Mouse (Mus musculus): ENCODE results near the gene Ahcyl2. TPM values are rescaled to one million over a fixed set of nuclear protein-coding genes. Genes with fewer than 3 reads are reported as not detected.

Gene Ahcyl2
- total and polyA plus RNA-seq, 3 experiments = 50.0 to 204 (median 184) TPM

DNA sequence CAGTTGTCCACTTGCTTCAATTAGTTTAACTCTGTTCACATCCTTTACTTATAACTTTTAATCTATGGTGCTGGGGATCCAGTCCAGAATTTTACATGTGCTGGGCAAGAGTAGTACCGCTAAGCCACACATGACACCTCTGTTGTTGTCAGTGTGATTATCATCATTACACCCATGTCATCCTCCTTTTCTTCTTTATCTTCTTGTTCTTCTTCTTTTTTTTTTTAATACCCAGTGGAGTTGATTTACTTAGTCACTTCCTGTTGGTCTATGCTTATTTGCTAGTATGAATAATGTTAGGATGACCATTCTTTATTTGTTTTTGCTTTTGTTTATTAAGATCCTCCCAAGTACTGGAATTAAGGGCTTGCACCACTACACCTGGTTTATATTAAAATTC lies 133.6 kb downstream of the Ahcyl2 start:
- in situ Hi-C loops (cut with MboI; ENCODE audit: low pct_ligation_motif_present, low pct_unique_long_range_greater_than_20kb, low sequenced_read_pairs) = no loop called here
- Histone ChIP-seq H3K36me3 (replicated peaks in 1 of 2; ENCODE audit: control insufficient read depth in 1 of 2, insufficient read depth in 1 of 2, low read length in 1 of 2) (peaks cover 39 to 92% of the 10 kb centered on the region in 2 experiments), H3K27ac (ENCODE audit: insufficient read depth, low read depth) (no peak overlapping the region), H3K27me3 (replicated peaks) (no peaks in the 10 kb centered on the region), H3K9ac (ENCODE audit: insufficient read depth, low read depth) (no peak overlapping the region), H3K79me2 (replicated peaks; ENCODE audit: control insufficient read depth, extremely low read depth, insufficient read depth, poor library complexity, severe bottlenecking) (no peaks in the 10 kb centered on the region), H3K4me2 (ENCODE audit: insufficient read depth, low read depth, poor library complexity, severe bottlenecking) (no peak overlapping the region), H3K4me1 (ENCODE audit: control insufficient read depth in 1 of 2, insufficient read depth in 2 of 2) (peaks cover 2 to 19% of the 10 kb centered on the region in 2 experiments; a peak in 2 of 4 replicates), H3K4me3 (replicated peaks in 1 of 3; ENCODE audit: low read depth in 2 of 3, low read length in 2 of 3, poor library complexity in 1 of 3) (no peak overlapping the region), H3K9me3 (replicated peaks; ENCODE audit: low read length) (no peaks in the 10 kb centered on the region)
- no peak for TF ChIP-seq NELFE (IDR thresholded peaks at IDR 0.05; ENCODE audit: low read depth, low read length)
- no peak for TF ChIP-seq TBP (conservative IDR thresholded peaks at IDR 0.05; ENCODE audit: low read depth, low read length)
- TF ChIP-seq RAD21 (IDR thresholded peaks at IDR 0.05; ENCODE audit: low read depth, low read length) = no peak
- TF ChIP-seq GABPA (IDR thresholded peaks at IDR 0.05; ENCODE audit: insufficient replicate concordance, low read depth, low read length) = no peak
- no peak for TF ChIP-seq PAX5 (IDR thresholded peaks at IDR 0.05; ENCODE audit: low read length)
- TF ChIP-seq ZNF384 (IDR thresholded peaks at IDR 0.05; ENCODE audit: low read depth, low read length) = no peak
- TF ChIP-seq HCFC1 (IDR thresholded peaks at IDR 0.05; ENCODE audit: low read depth, low read length) = no peak
- no peak for TF ChIP-seq UBTF (IDR thresholded peaks at IDR 0.05; ENCODE audit: low read depth, low read length)
- dilution Hi-C loops (cut with MboI; ENCODE audit: extremely low pct_ligation_motif_present, extremely low pct_unique_long_range_greater_than_20kb, low sequenced_read_pairs) = no loop called here
- no peak for DNase-seq (ENCODE audit: extremely low read depth)

DNA sequence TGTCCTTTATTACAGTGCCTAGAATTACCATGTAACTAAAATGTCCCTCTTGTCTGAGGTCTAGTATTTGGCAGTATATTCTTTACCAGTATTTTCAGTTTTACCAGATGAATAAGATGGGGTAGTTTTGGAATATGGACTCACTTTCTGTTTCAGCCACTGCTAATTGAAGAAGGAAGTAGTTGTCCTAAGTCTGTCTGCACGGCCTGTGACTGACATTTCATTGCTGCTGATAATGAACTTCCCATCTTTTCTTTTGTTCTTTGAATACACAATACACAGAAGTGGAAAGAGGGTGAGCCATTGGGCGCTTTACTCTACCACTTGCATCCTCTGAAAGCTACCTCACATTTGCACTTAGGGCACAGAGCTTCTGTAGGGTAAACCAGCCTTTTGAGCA lies 134.4 kb downstream of the Ahcyl2 start:
- Histone ChIP-seq H3K36me3 (replicated peaks in 1 of 2; ENCODE audit: control insufficient read depth in 1 of 2, insufficient read depth in 1 of 2, low read length in 1 of 2) (peaks cover 34 to 92% of the 10 kb centered on the region in 2 experiments), H3K27ac (ENCODE audit: insufficient read depth, low read depth) (no peak overlapping the region), H3K4me3 (replicated peaks in 1 of 3; ENCODE audit: low read depth in 2 of 3, low read length in 2 of 3, poor library complexity in 1 of 3) (no peak overlapping the region), H3K9me3 (replicated peaks; ENCODE audit: low read length) (no peaks in the 10 kb centered on the region), H3K79me2 (replicated peaks; ENCODE audit: control insufficient read depth, extremely low read depth, insufficient read depth, poor library complexity, severe bottlenecking) (no peaks in the 10 kb centered on the region), H3K4me2 (ENCODE audit: insufficient read depth, low read depth, poor library complexity, severe bottlenecking) (no peak overlapping the region), H3K9ac (ENCODE audit: insufficient read depth, low read depth) (no peak overlapping the region), H3K4me1 (ENCODE audit: control insufficient read depth in 1 of 2, insufficient read depth in 2 of 2) (peaks cover 2 to 19% of the 10 kb centered on the region in 2 experiments; a peak in 2 of 4 replicates), H3K27me3 (replicated peaks) (no peaks in the 10 kb centered on the region)
- in situ Hi-C loops (cut with MboI; ENCODE audit: low pct_ligation_motif_present, low pct_unique_long_range_greater_than_20kb, low sequenced_read_pairs) = no loop called here
- DNase-seq (ENCODE audit: extremely low read depth) = no peak
- dilution Hi-C loops (cut with MboI; ENCODE audit: extremely low pct_ligation_motif_present, extremely low pct_unique_long_range_greater_than_20kb, low sequenced_read_pairs) = no loop called here
- TF ChIP-seq MYC (IDR thresholded peaks at IDR 0.05; ENCODE audit: low read depth, low read length) (no peak), NELFE (IDR thresholded peaks at IDR 0.05; ENCODE audit: low read depth, low read length) (no peak), SIN3A (IDR thresholded peaks at IDR 0.05; ENCODE audit: low read length) (no peak), USF2 (conservative IDR thresholded peaks at IDR 0.05; ENCODE audit: low read depth, low read length) (no peak), GABPA (IDR thresholded peaks at IDR 0.05; ENCODE audit: insufficient replicate concordance, low read depth, low read length) (no peak), TBP (conservative IDR thresholded peaks at IDR 0.05; ENCODE audit: low read depth, low read length) (no peak), SMC3 (IDR thresholded peaks at IDR 0.05; ENCODE audit: low read depth, low read length) (no peak)

DNA sequence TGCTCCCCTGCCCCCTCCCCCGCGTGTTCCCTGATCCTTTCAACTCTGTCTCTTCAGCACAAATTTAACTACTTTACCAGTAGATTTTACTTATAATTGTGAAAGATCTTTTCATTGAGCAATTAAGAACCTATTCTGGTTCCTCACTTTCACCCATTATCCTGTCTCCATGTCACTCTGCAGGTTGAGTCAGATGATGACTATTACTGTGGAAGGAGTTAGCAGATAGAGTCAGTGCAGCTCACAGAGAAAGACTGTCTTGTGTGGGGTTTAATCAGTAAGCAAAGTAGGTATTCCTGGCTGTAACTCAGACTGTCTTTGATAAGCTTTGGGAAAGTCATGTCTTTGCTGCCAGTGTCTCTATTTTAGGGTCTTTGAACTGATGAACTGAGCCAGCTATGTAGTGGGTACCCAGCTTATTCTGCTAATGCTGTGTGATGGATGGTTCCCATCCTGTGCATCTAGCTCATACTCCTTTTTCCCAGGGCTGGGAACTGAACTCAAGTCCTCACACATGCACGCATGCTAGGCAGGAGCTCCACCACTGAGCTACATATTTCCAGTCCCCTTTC lies 135.6 kb downstream of the Ahcyl2 start:
- Histone ChIP-seq H3K27me3 (replicated peaks) (no peaks in the 10 kb centered on the region), H3K27ac (ENCODE audit: insufficient read depth, low read depth) (no peak overlapping the region), H3K9me3 (replicated peaks; ENCODE audit: low read length) (no peaks in the 10 kb centered on the region), H3K9ac (ENCODE audit: insufficient read depth, low read depth) (no peak overlapping the region), H3K4me3 (replicated peaks in 1 of 3; ENCODE audit: low read depth in 2 of 3, low read length in 2 of 3, poor library complexity in 1 of 3) (no peak overlapping the region), H3K4me1 (ENCODE audit: control insufficient read depth in 1 of 2, insufficient read depth in 2 of 2) (peaks cover 2 to 19% of the 10 kb centered on the region in 2 experiments; a peak in 2 of 4 replicates), H3K79me2 (replicated peaks; ENCODE audit: control insufficient read depth, extremely low read depth, insufficient read depth, poor library complexity, severe bottlenecking) (no peaks in the 10 kb centered on the region), H3K36me3 (replicated peaks in 1 of 2; ENCODE audit: control insufficient read depth in 1 of 2, insufficient read depth in 1 of 2, low read length in 1 of 2) (peaks cover 31 to 89% of the 10 kb centered on the region in 2 experiments), H3K4me2 (ENCODE audit: insufficient read depth, low read depth, poor library complexity, severe bottlenecking) (no peak overlapping the region)
- in situ Hi-C loops (cut with MboI; ENCODE audit: low pct_ligation_motif_present, low pct_unique_long_range_greater_than_20kb, low sequenced_read_pairs) (no loop called here), dilution Hi-C loops (cut with MboI; ENCODE audit: extremely low pct_ligation_motif_present, extremely low pct_unique_long_range_greater_than_20kb, low sequenced_read_pairs) (no loop called here)
- DNase-seq (ENCODE audit: extremely low read depth) = no peak
- no peak for TF ChIP-seq E2F4 (IDR thresholded peaks at IDR 0.05; ENCODE audit: insufficient replicate concordance, low read depth, low read length)
- TF ChIP-seq MAZ (IDR thresholded peaks at IDR 0.05; ENCODE audit: low read depth, low read length) = no peak
- no peak for TF ChIP-seq SMC3 (IDR thresholded peaks at IDR 0.05; ENCODE audit: low read depth, low read length)
- no peak for TF ChIP-seq USF1 (IDR thresholded peaks at IDR 0.05; ENCODE audit: low read depth, low read length)
- TF ChIP-seq POLR2A (IDR thresholded peaks at IDR 0.05; ENCODE audit: low read depth, low read length) = no peak
- TF ChIP-seq ZKSCAN1 (IDR thresholded peaks at IDR 0.05; ENCODE audit: borderline replicate concordance, low read depth, low read length) = no peak
- no peak for TF ChIP-seq NRF1 (IDR thresholded peaks at IDR 0.05; ENCODE audit: low read depth, low read length)
- TF ChIP-seq KAT2A (IDR thresholded peaks at IDR 0.05; ENCODE audit: insufficient replicate concordance, low read length) = no peak
- no peak for TF ChIP-seq GABPA (IDR thresholded peaks at IDR 0.05; ENCODE audit: insufficient replicate concordance, low read depth, low read length)
- no peak for TF ChIP-seq CHD2 (IDR thresholded peaks at IDR 0.05; ENCODE audit: low read length)
- no peak for TF ChIP-seq RAD21 (IDR thresholded peaks at IDR 0.05; ENCODE audit: low read depth, low read length)
- no peak for TF ChIP-seq JUN (IDR thresholded peaks at IDR 0.05; ENCODE audit: insufficient read depth, low read depth, low read length)
- no peak for TF ChIP-seq ZMIZ1 (IDR thresholded peaks at IDR 0.05; ENCODE audit: low read depth, low read length)
- TF ChIP-seq MAX (IDR thresholded peaks at IDR 0.05; ENCODE audit: low read length) = no peak
- no peak for TF ChIP-seq ZC3H11A (IDR thresholded peaks at IDR 0.05; ENCODE audit: low read depth, low read length)
- no peak for TF ChIP-seq MEF2A (IDR thresholded peaks at IDR 0.05; ENCODE audit: borderline replicate concordance, low read depth, low read length)

Data from CH12.LX (cell line).